Mouse (Mus musculus) MEL (cell line): ENCODE data around the gene Gm10663. TPM values are rescaled to one million over a fixed set of nuclear protein-coding genes. Genes with fewer than 3 reads are reported as not detected.

Experiments
- DNase-seq: peaks from one replicate; pipeline ENCODE4 v3.0.0; 2011; ENCODE audit warnings: low read depth, low spot score
- H3K27ac ChIP-seq: 2 replicates; pipeline ENCODE4 v1.5.1; 2012; ENCODE audit warnings: low read depth, mild to moderate bottlenecking, control low read depth, low read length, moderate library complexity; ENCODE audit not compliant: control insufficient read depth
- H3K27me3 ChIP-seq, 2 experiments: fragments of 150-350 bp in 1 of 2; sonication (generic) in 1 of 2; 2 replicates each; pipeline ENCODE4 v1.6.1; 2012; ENCODE audit warnings: low read length in 2 of 2, mild to moderate bottlenecking in 2 of 2, improper control_type of control experiment in 1 of 2, moderate library complexity in 1 of 2; ENCODE audit not compliant: insufficient read depth in 2 of 2, control insufficient read depth in 1 of 2
- H3K36me3 ChIP-seq, 2 experiments: 2 replicates each; pipeline ENCODE4 v1.6.1; 2012 to 2014; ENCODE audit warnings: low read length in 2 of 2, improper control_type of control experiment in 1 of 2, inconsistent platforms in 1 of 2, mild to moderate bottlenecking in 1 of 2; ENCODE audit not compliant: insufficient read depth in 2 of 2, control insufficient read depth in 1 of 2
- H3K4me1 ChIP-seq, 2 experiments: fragments of 150-350 bp in 1 of 2; sonication (generic) in 1 of 2; 2 replicates each; pipeline ENCODE4 v1.6.1; 2012; ENCODE audit warnings: low read length in 2 of 2, improper control_type of control experiment in 1 of 2, mild to moderate bottlenecking in 1 of 2; ENCODE audit not compliant: insufficient read depth in 2 of 2, control insufficient read depth in 1 of 2
- H3K4me3 ChIP-seq, 2 experiments: fragments of 150-350 bp in 1 of 2; sonication (generic) in 1 of 2; 2 replicates each; pipeline ENCODE4 v1.5.1; 2012; ENCODE audit warnings: low read depth in 2 of 2, low read length in 2 of 2, mild to moderate bottlenecking in 2 of 2, moderate library complexity in 2 of 2, control low read depth in 1 of 2, improper control_type of control experiment in 1 of 2; ENCODE audit not compliant: control insufficient read depth in 1 of 2, insufficient read depth in 1 of 2
- H3K79me2 ChIP-seq: 2 replicates; pipeline ENCODE4 v1.6.1; 2012; ENCODE audit warnings: mild to moderate bottlenecking, low read length, moderate library complexity; ENCODE audit not compliant: control insufficient read depth, poor library complexity, insufficient read depth
- H3K9ac ChIP-seq: 2 replicates; pipeline ENCODE4 v1.6.1; 2012; ENCODE audit warnings: low read depth, mild to moderate bottlenecking, control low read depth, low read length, moderate library complexity; ENCODE audit not compliant: control insufficient read depth, poor library complexity, severe bottlenecking
- H3K9me3 ChIP-seq: fragments of 150-350 bp; sonication (generic); replicated peaks from 2 replicates; pipeline ENCODE4 v1.6.1; 2012; ENCODE audit warnings: mild to moderate bottlenecking, low read length, improper control_type of control experiment, moderate library complexity; ENCODE audit not compliant: insufficient read depth
- CHD2 ChIP-seq: IDR thresholded peaks from 2 replicates; pipeline ENCODE4 v1.6.1; 2011; ENCODE audit warnings: low read length, improper control_type of control experiment
- CTCF ChIP-seq, 3 experiments: IDR thresholded peaks in 2 of 3; conservative IDR thresholded peaks in 1 of 3; 2 replicates each; pipeline ENCODE4 v1.5.1; 2011 to 2012; ENCODE audit warnings: low read length in 3 of 3, low read depth in 2 of 3, mild to moderate bottlenecking in 2 of 3, improper control_type of control experiment in 1 of 3, inconsistent platforms in 1 of 3, mixed read lengths in 1 of 3, moderate library complexity in 1 of 3; ENCODE audit not compliant: control insufficient read depth in 1 of 3, insufficient read depth in 1 of 3, poor library complexity in 1 of 3, severe bottlenecking in 1 of 3
- GABPA ChIP-seq: IDR thresholded peaks from 2 replicates; pipeline ENCODE4 v1.6.1; 2012; ENCODE audit warnings: low read depth, mild to moderate bottlenecking, inconsistent platforms, low read length, improper control_type of control experiment, moderate library complexity
- HCFC1 ChIP-seq: IDR thresholded peaks from 2 replicates; pipeline ENCODE4 v1.6.1; 2012; ENCODE audit warnings: low read depth, mild to moderate bottlenecking, inconsistent platforms, low read length, improper control_type of control experiment, moderate library complexity
- MAFK ChIP-seq: IDR thresholded peaks from 2 replicates; pipeline ENCODE4 v1.6.1; 2011; ENCODE audit warnings: low read depth, mild to moderate bottlenecking, low read length, improper control_type of control experiment, borderline replicate concordance
- MEF2A ChIP-seq: IDR thresholded peaks from 2 replicates; pipeline ENCODE4 v1.6.1; 2014; ENCODE audit warnings: low read depth, mild to moderate bottlenecking, inconsistent platforms, low read length, improper control_type of control experiment; ENCODE audit not compliant: poor library complexity, insufficient replicate concordance, severe bottlenecking; ENCODE audit errors: extremely low read depth
- MXI1 ChIP-seq: IDR thresholded peaks from 2 replicates; pipeline ENCODE4 v1.6.1; 2011; ENCODE audit warnings: mild to moderate bottlenecking, low read depth, low read length, improper control_type of control experiment
- MYB ChIP-seq: IDR thresholded peaks from 2 replicates; pipeline ENCODE4 v1.6.1; 2011; ENCODE audit warnings: mild to moderate bottlenecking, low read depth, low read length, improper control_type of control experiment
- MYC ChIP-seq: IDR thresholded peaks from 2 replicates; pipeline ENCODE4 v1.6.1; 2011; ENCODE audit warnings: low read depth, mild to moderate bottlenecking, low read length, improper control_type of control experiment, moderate library complexity
- NELFE ChIP-seq: IDR thresholded peaks from 2 replicates; pipeline ENCODE4 v1.6.1; 2011; ENCODE audit warnings: low read depth, low read length, improper control_type of control experiment
- NRF1 ChIP-seq: IDR thresholded peaks from 2 replicates; pipeline ENCODE4 v1.6.1; 2014; ENCODE audit warnings: low read depth, mild to moderate bottlenecking, inconsistent platforms, low read length, improper control_type of control experiment, moderate library complexity; ENCODE audit not compliant: poor library complexity, insufficient read depth, severe bottlenecking
- POLR2A ChIP-seq, 2 experiments: IDR thresholded peaks; 2 replicates each; pipeline ENCODE4 v1.6.1; 2011 to 2012; ENCODE audit warnings: low read length in 2 of 2, mild to moderate bottlenecking in 2 of 2, control low read depth in 1 of 2, improper control_type of control experiment in 1 of 2, low read depth in 1 of 2, moderate library complexity in 1 of 2; ENCODE audit not compliant: control insufficient read depth in 1 of 2, insufficient read depth in 1 of 2, poor library complexity in 1 of 2
- POLR2AphosphoS2 ChIP-seq: IDR thresholded peaks from 2 replicates; pipeline ENCODE4 v1.6.1; 2011; ENCODE audit warnings: low read length, improper control_type of control experiment
- POLR2AphosphoS5 ChIP-seq: IDR thresholded peaks from 2 replicates; pipeline ENCODE4 v1.6.1; 2012; ENCODE audit warnings: low read depth, borderline replicate concordance, mild to moderate bottlenecking, inconsistent platforms, low read length, moderate library complexity, mixed read lengths
- SIN3A ChIP-seq: IDR thresholded peaks from 2 replicates; pipeline ENCODE4 v1.6.1; 2012; ENCODE audit warnings: low read length, improper control_type of control experiment, inconsistent platforms
- TAL1 ChIP-seq: IDR thresholded peaks from 2 replicates; pipeline ENCODE4 v1.6.1; 2012; ENCODE audit warnings: mild to moderate bottlenecking, inconsistent platforms, low read length, moderate library complexity, mixed read lengths
- TBP ChIP-seq: IDR thresholded peaks from 2 replicates; pipeline ENCODE4 v1.8.0; 2011; ENCODE audit warnings: low read depth, low read length, improper control_type of control experiment
- USF1 ChIP-seq: IDR thresholded peaks from 2 replicates; pipeline ENCODE4 v1.6.1; 2014; ENCODE audit warnings: low read depth, mild to moderate bottlenecking, inconsistent platforms, low read length, improper control_type of control experiment, moderate library complexity
- ZMIZ1 ChIP-seq: IDR thresholded peaks from 2 replicates; pipeline ENCODE4 v1.6.1; 2012; ENCODE audit warnings: low read depth, mild to moderate bottlenecking, inconsistent platforms, low read length, improper control_type of control experiment, moderate library complexity
- ZNF384 ChIP-seq: IDR thresholded peaks from 2 replicates; pipeline ENCODE4 v1.6.1; 2012; ENCODE audit warnings: low read depth, mild to moderate bottlenecking, inconsistent platforms, low read length, improper control_type of control experiment
- polyA plus RNA-seq, 2 experiments: library from polyadenylated mRNA; stranded (reverse) in 1 of 2; unstranded in 1 of 2; fragments of >175 nt in 1 of 2; fragments of >200 nt in 1 of 2; gene quantifications; 2 replicates each; pipeline versions ENCODE4 v1.2.1 to v1.2.4; 2012; ENCODE audit warnings: low replicate concordance in 2 of 2, low read depth in 1 of 2; ENCODE audit not compliant: insufficient read length in 2 of 2, insufficient read depth in 1 of 2, missing spikeins in 1 of 2
- total RNA-seq: library from RNA; depleted of rRNA; stranded (reverse); fragments of 300-350 nt; gene quantifications from 2 replicates; pipeline ENCODE4 v1.2.3, GENCODE M21; 2012

The Gm10663 gene
- total and polyA plus RNA-seq, 3 experiments: not detected

- Histone ChIP-seq H3K4me3 (no peak overlapping the region), H3K36me3 (no peaks in the 10 kb centered on the region), H3K9ac (no peak overlapping the region), H3K27me3 (no peaks in the 10 kb centered on the region), H3K4me1 (no peaks in the 10 kb centered on the region), H3K27ac (no peak overlapping the region), H3K9me3 (no peaks in the 10 kb centered on the region), H3K79me2 (no peaks in the 10 kb centered on the region)
- TF ChIP-seq CTCF (IDR thresholded peaks at IDR 0.05 in 2 of 3, conservative IDR thresholded peaks at IDR 0.05 in 1 of 3; ENCODE audit: control insufficient read depth in 1 of 3, insufficient read depth in 1 of 3, low read depth in 2 of 3, low read length in 3 of 3, poor library complexity in 1 of 3, severe bottlenecking in 1 of 3) (no peak), MEF2A (no peak), MXI1 (no peak), GABPA (no peak), HCFC1 (no peak), SIN3A (no peak), MYC (no peak), MAFK (no peak), TAL1 (no peak), ZMIZ1 (no peak), POLR2A (IDR thresholded peaks at IDR 0.05; ENCODE audit: control insufficient read depth in 1 of 2, insufficient read depth in 1 of 2, low read depth in 1 of 2, low read length in 2 of 2, poor library complexity in 1 of 2) (no peak), CHD2 (no peak), POLR2AphosphoS5 (no peak), USF1 (no peak), ZNF384 (no peak), NRF1 (no peak), TBP (no peak), MYB (no peak), NELFE (no peak), POLR2AphosphoS2 (no peak)
- no peak for DNase-seq
Measured at GRCm38 (mm10) chr8:65056722-65057121, 18.1 kb upstream of the Gm10663 start.

- no peak overlapping the region for H3K9ac ChIP-seq
- DNase-seq: no peak
- H3K4me1 ChIP-seq: no peaks in the 10 kb centered on the region
- H3K27ac ChIP-seq: no peak overlapping the region
- TF ChIP-seq POLR2A (IDR thresholded peaks at IDR 0.05; ENCODE audit: control insufficient read depth in 1 of 2, insufficient read depth in 1 of 2, low read depth in 1 of 2, low read length in 2 of 2, poor library complexity in 1 of 2): no peak
- TF ChIP-seq CTCF (IDR thresholded peaks at IDR 0.05 in 2 of 3, conservative IDR thresholded peaks at IDR 0.05 in 1 of 3; ENCODE audit: control insufficient read depth in 1 of 3, insufficient read depth in 1 of 3, low read depth in 2 of 3, low read length in 3 of 3, poor library complexity in 1 of 3, severe bottlenecking in 1 of 3): no peak
- no peak overlapping the region for H3K4me3 ChIP-seq
- no peaks in the 10 kb centered on the region for H3K27me3 ChIP-seq
- no peaks in the 10 kb centered on the region for H3K36me3 ChIP-seq
- H3K9me3 ChIP-seq: no peaks in the 10 kb centered on the region
- H3K79me2 ChIP-seq: no peaks in the 10 kb centered on the region
Measured at GRCm38 (mm10) chr8:65062195-65062594, 12.6 kb upstream of the Gm10663 start.
